Mouse (Mus musculus): Measurements from ENCODE around the gene Hspbap1. TPM values are rescaled to one million over a fixed set of nuclear protein-coding genes. Genes with fewer than 3 reads are reported as not detected.

The Hspbap1 gene
- polyA plus RNA-seq, 1 experiment from 2014 or later, result 14.0 TPM

DNA sequence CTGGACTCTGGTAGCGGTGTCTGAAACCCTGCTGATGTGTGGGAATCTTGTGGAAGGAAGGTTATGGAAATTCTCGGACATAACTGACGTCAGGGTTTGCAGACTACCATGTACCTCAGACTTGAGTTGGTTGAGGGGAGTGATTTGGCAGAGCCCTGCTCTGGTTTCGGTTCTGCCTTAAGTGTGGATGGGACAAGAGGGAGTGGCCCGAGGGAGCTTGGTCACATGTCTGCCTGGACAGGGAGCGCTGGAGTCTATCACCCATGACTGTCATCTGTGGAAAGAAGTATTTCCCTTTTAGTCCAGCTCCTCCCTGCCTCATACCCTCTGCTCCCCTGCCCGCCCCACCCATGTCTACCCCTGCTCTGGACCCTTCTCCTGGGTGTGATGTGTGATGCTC is 32.0 kb downstream of the Hspbap1 start:
- H3K4me1 ChIP-seq (ENCODE audit: control insufficient read depth, insufficient read depth, low read length), result no peaks in the 10 kb centered on the region
- no peaks in the 10 kb centered on the region for H3K36me3 ChIP-seq (ENCODE audit: control insufficient read depth, insufficient read depth, low read length)
- 96% methylated on average over 7 of the region's 7 CpGs for WGBS
- H3K9me3 ChIP-seq (ENCODE audit: control insufficient read depth, low read length), result no peaks in the 10 kb centered on the region
- H3K4me3 ChIP-seq (ENCODE audit: low read depth, low read length), result no peak overlapping the region
- H3K27me3 ChIP-seq (ENCODE audit: control insufficient read depth, insufficient read depth, low read length), result no peaks in the 10 kb centered on the region
- no peak for ATAC-seq (ENCODE audit: low read depth)
- no peak overlapping the region for H3K4me2 ChIP-seq (ENCODE audit: low read depth, low read length)
- no peak overlapping the region for H3K9ac ChIP-seq (replicated peaks; ENCODE audit: low read depth, low read length)
- H3K27ac ChIP-seq (ENCODE audit: low read depth, low read length), result no peak overlapping the region

- Histone ChIP-seq H3K4me3 (ENCODE audit: low read depth, low read length) (no peak overlapping the region), H3K27ac (ENCODE audit: low read depth, low read length) (no peak overlapping the region), H3K4me1 (ENCODE audit: control insufficient read depth, insufficient read depth, low read length) (no peaks in the 10 kb centered on the region), H3K36me3 (ENCODE audit: control insufficient read depth, insufficient read depth, low read length) (no peaks in the 10 kb centered on the region), H3K9me3 (ENCODE audit: control insufficient read depth, low read length) (no peaks in the 10 kb centered on the region), H3K27me3 (ENCODE audit: control insufficient read depth, insufficient read depth, low read length) (no peaks in the 10 kb centered on the region), H3K4me2 (ENCODE audit: low read depth, low read length) (no peak overlapping the region), H3K9ac (replicated peaks; ENCODE audit: low read depth, low read length) (no peak overlapping the region)
- 97% methylated on average over 4 of the region's 4 CpGs for WGBS
- no peak for ATAC-seq (ENCODE audit: low read depth)
These were observed 33.5 kb downstream of the Hspbap1 start for GRCm38 (mm10) chr16:35803723-35804122.

DNA sequence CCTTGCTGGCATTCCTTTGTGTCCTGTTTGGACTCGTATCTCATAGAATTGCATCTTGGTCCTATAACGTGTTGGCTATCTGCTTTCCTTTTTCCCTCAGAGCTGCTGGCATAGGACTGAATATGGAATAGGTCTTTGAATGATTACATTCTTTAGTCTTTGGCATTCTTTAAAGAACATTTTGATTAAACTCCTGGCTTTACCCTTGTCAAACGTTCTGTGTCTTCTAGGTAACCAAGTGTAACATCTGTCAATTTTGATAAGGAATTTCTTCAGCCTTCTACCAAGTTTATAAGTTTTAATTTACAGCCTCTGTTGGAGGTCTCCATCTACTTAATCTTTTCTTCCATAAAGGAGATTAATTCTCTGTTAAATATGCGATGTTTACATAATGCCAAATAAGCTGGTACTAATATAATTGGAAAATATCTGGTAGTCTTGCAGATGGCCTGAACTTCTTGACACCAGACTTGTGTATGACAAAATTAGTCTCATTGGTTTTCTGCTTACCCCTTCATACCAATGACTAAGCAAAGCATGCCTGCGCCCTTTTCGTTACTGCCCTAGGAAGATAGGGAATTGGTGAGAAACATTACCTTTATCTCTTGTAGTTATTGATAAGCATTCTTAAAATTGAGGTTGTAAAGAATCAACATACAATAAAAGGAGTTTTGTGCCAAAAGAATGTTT is 36.9 kb downstream of the Hspbap1 start:
- H3K36me3 ChIP-seq (ENCODE audit: control insufficient read depth, insufficient read depth, low read length), result no peaks in the 10 kb centered on the region
- no peak overlapping the region for H3K4me2 ChIP-seq (ENCODE audit: low read depth, low read length)
- H3K4me1 ChIP-seq (ENCODE audit: control insufficient read depth, insufficient read depth, low read length), result no peaks in the 10 kb centered on the region
- no peak overlapping the region for H3K4me3 ChIP-seq (ENCODE audit: low read depth, low read length)
- H3K27me3 ChIP-seq (ENCODE audit: control insufficient read depth, insufficient read depth, low read length), result no peaks in the 10 kb centered on the region
- no peak for ATAC-seq (ENCODE audit: low read depth)
- no peak overlapping the region for H3K9ac ChIP-seq (replicated peaks; ENCODE audit: low read depth, low read length)
- H3K27ac ChIP-seq (ENCODE audit: low read depth, low read length), result no peak overlapping the region
- 91% methylated on average over 6 of the region's 6 CpGs for WGBS
- H3K9me3 ChIP-seq (ENCODE audit: control insufficient read depth, low read length), result no peaks in the 10 kb centered on the region

- WGBS, result 84% methylated on average over 4 of the region's 4 CpGs
These were observed 37.5 kb downstream of the Hspbap1 start for GRCm38 (mm10) chr16:35807663-35807992.

GRCm38 (mm10) chr16:35808838-35809237 is 38.7 kb downstream of the Hspbap1 start:
- Histone ChIP-seq H3K4me1 (ENCODE audit: control insufficient read depth, insufficient read depth, low read length) (no peaks in the 10 kb centered on the region), H3K27me3 (ENCODE audit: control insufficient read depth, insufficient read depth, low read length) (no peaks in the 10 kb centered on the region), H3K27ac (ENCODE audit: low read depth, low read length) (no peak overlapping the region), H3K9me3 (ENCODE audit: control insufficient read depth, low read length) (no peaks in the 10 kb centered on the region), H3K9ac (replicated peaks; ENCODE audit: low read depth, low read length) (no peak overlapping the region), H3K4me3 (ENCODE audit: low read depth, low read length) (no peak overlapping the region), H3K36me3 (ENCODE audit: control insufficient read depth, insufficient read depth, low read length) (no peaks in the 10 kb centered on the region), H3K4me2 (ENCODE audit: low read depth, low read length) (no peak overlapping the region)
- WGBS, result 91% methylated on average over 2 of the region's 2 CpGs
- no peak for ATAC-seq (ENCODE audit: low read depth)

More at GRCm38 (mm10) chr16:35807663-35807992, 37.5 kb downstream of the Hspbap1 start:
- Histone ChIP-seq H3K4me2 (ENCODE audit: low read depth, low read length) (no peak overlapping the region), H3K9me3 (ENCODE audit: control insufficient read depth, low read length) (no peaks in the 10 kb centered on the region), H3K27me3 (ENCODE audit: control insufficient read depth, insufficient read depth, low read length) (no peaks in the 10 kb centered on the region), H3K4me3 (ENCODE audit: low read depth, low read length) (no peak overlapping the region), H3K27ac (ENCODE audit: low read depth, low read length) (no peak overlapping the region), H3K9ac (replicated peaks; ENCODE audit: low read depth, low read length) (no peak overlapping the region), H3K36me3 (ENCODE audit: control insufficient read depth, insufficient read depth, low read length) (no peaks in the 10 kb centered on the region), H3K4me1 (ENCODE audit: control insufficient read depth, insufficient read depth, low read length) (no peaks in the 10 kb centered on the region)
- ATAC-seq (ENCODE audit: low read depth), result no peak

- Histone ChIP-seq H3K4me2 (ENCODE audit: low read depth, low read length) (no peak overlapping the region), H3K9ac (replicated peaks; ENCODE audit: low read depth, low read length) (no peak overlapping the region)
- ATAC-seq (ENCODE audit: low read depth), result no peak
These were observed 42.9 kb downstream of the Hspbap1 start for GRCm38 (mm10) chr16:35813119-35813518.

DNA sequence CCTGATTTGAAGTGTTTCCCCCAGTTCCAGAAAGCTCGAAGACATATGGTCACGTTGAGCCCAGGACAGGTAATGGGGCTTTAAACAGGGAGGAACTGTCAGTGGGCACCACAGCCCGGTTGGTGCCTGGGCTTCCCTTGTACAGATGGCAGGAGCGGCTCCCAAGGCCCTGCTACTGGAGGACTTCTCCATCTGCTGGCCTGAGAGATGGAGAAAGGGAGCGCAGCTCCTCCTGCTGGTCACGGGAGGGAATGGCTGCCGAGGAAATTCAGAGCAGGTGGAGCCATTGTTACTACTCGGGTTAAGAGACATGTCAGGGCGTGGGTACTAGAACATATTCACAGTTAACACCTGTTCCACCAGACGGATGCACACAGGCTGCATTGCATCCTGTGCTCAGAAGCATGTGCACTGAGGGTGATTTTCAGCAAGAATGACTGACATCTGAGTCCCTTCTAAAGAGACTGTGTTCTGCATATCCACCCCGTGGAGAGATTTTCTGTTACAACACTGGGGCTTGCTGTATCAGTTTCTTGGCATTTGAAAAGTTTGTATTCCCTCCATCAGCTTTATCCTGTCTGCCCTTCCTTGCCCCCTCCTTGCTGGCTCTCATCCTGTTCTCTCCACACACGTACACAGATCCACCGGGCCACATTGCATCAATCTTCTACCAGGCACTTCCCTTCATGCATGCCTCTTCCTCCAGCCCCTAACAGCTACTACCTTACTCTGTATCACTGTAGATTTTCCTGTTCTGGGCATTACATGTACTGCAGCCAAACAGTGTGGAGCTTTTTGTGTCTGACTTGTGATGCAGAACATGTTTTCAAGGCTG is 47.3 kb downstream of the Hspbap1 start:
- no peak overlapping the region for H3K4me3 ChIP-seq (ENCODE audit: low read depth, low read length)

More at GRCm38 (mm10) chr16:35813119-35813518, 42.9 kb downstream of the Hspbap1 start:
- Histone ChIP-seq H3K9me3 (ENCODE audit: control insufficient read depth, low read length) (no peaks in the 10 kb centered on the region), H3K27me3 (ENCODE audit: control insufficient read depth, insufficient read depth, low read length) (no peaks in the 10 kb centered on the region), H3K4me3 (ENCODE audit: low read depth, low read length) (no peak overlapping the region), H3K27ac (ENCODE audit: low read depth, low read length) (no peak overlapping the region), H3K36me3 (ENCODE audit: control insufficient read depth, insufficient read depth, low read length) (no peaks in the 10 kb centered on the region; the same call in 1 of the 2 replicates), H3K4me1 (ENCODE audit: control insufficient read depth, insufficient read depth, low read length) (no peaks in the 10 kb centered on the region)
- 62% methylated on average over 3 of the region's 3 CpGs for WGBS

DNA sequence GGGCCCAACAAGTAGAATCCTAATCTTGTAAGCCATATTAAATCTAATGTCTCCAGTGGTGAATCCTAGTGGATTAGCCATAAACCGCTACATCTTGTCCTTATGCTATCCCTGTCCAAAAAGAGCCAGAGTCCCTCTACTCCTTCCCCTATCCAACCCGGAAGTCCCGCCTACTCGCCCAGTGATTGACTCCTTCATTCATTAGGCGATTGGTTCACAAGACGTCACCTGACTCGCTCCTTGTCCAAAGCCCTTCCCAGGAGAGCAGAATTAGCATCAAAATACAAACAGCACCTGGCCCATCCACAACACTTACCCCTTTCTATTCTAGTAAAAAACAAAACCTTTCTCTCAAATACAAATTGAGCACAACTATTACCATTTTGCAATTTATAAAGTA is 59.8 kb downstream of the Hspbap1 start:
- no peak overlapping the region for H3K4me3 ChIP-seq (ENCODE audit: low read depth, low read length)
- H3K4me1 ChIP-seq (ENCODE audit: control insufficient read depth, insufficient read depth, low read length), result no peaks in the 10 kb centered on the region
- no peak for ATAC-seq (ENCODE audit: low read depth)
- H3K27me3 ChIP-seq (ENCODE audit: control insufficient read depth, insufficient read depth, low read length), result no peaks in the 10 kb centered on the region
- 34% methylated on average over 7 of the region's 7 CpGs for WGBS
- H3K27ac ChIP-seq (ENCODE audit: low read depth, low read length), result no peak overlapping the region
- H3K9ac ChIP-seq (replicated peaks; ENCODE audit: low read depth, low read length), result no peak overlapping the region
- no peak overlapping the region for H3K4me2 ChIP-seq (ENCODE audit: low read depth, low read length)
- no peaks in the 10 kb centered on the region; the same call in 1 of the 2 replicates for H3K36me3 ChIP-seq (ENCODE audit: control insufficient read depth, insufficient read depth, low read length)
- no peaks in the 10 kb centered on the region for H3K9me3 ChIP-seq (ENCODE audit: control insufficient read depth, low read length)

More for the DNA sequence above, 47.3 kb downstream of the Hspbap1 start:
- Histone ChIP-seq H3K27me3 (ENCODE audit: control insufficient read depth, insufficient read depth, low read length) (no peaks in the 10 kb centered on the region), H3K9ac (replicated peaks; ENCODE audit: low read depth, low read length) (no peak overlapping the region), H3K4me2 (ENCODE audit: low read depth, low read length) (no peak overlapping the region), H3K4me1 (ENCODE audit: control insufficient read depth, insufficient read depth, low read length) (no peaks in the 10 kb centered on the region), H3K9me3 (ENCODE audit: control insufficient read depth, low read length) (no peaks in the 10 kb centered on the region), H3K36me3 (ENCODE audit: control insufficient read depth, insufficient read depth, low read length) (peaks cover 5% of the 10 kb centered on the region), H3K27ac (ENCODE audit: low read depth, low read length) (no peak overlapping the region)
- WGBS, result 35% methylated on average over 13 of the region's 13 CpGs
- ATAC-seq (ENCODE audit: low read depth), result peak; percentile 91

DNA sequence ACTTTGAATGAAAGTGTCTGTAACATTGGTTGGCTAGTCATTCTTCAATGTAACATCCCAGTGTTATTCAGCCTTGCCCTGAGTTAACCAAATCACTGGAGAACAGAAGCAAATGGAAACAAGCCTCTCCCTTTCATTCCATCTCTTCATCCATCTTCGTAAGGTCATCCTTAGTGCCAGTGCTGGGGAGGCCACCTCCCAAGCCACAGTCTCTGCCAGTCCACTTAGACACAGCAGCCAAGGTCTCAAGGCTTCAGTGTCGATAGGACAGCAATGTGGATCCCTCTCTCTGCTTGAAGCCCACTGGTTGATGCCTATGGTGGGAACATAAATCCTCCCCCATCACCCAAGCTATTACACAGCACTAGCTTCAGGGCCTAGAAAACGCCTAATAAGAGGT is 62.8 kb downstream of the Hspbap1 start:
- no peak overlapping the region for H3K9ac ChIP-seq (replicated peaks; ENCODE audit: low read depth, low read length)
- H3K36me3 ChIP-seq (ENCODE audit: control insufficient read depth, insufficient read depth, low read length), result no peaks in the 10 kb centered on the region
- no peaks in the 10 kb centered on the region for H3K9me3 ChIP-seq (ENCODE audit: control insufficient read depth, low read length)
- no peak for ATAC-seq (ENCODE audit: low read depth)
- no peak overlapping the region for H3K27ac ChIP-seq (ENCODE audit: low read depth, low read length)
- no peaks in the 10 kb centered on the region for H3K27me3 ChIP-seq (ENCODE audit: control insufficient read depth, insufficient read depth, low read length)
- 84% methylated on average over 3 of the region's 3 CpGs for WGBS
- no peaks in the 10 kb centered on the region for H3K4me1 ChIP-seq (ENCODE audit: control insufficient read depth, insufficient read depth, low read length)
- no peak overlapping the region for H3K4me3 ChIP-seq (ENCODE audit: low read depth, low read length)
- H3K4me2 ChIP-seq (ENCODE audit: low read depth, low read length), result no peak overlapping the region
